Mouse (Mus musculus): ENCODE results near the gene Metap2.

DNA sequence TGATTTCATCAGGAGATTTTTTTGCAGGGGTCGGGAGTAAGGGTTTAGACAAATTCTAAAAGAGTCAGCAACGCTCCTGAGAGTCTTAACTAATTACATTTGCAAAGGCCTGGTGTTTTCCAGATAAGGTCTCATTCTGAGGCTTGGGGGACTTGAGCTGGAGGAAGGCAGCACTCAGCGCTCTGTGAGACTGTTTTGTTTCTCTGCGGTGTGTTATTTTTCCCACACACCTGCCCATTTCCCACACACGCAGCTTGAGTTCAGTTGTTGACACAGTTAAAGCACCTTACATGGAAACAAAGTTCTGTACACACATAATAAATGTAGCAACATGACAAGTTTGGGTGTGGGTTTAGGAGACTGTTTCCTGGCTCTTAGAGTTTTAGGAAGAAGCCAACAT is 35.1 kb upstream of the Metap2 start:
- TF ChIP-seq CTCF (IDR thresholded peaks at IDR 0.05) (no peak), EP300 (IDR thresholded peaks at IDR 0.05) (no peak)
